Mouse (Mus musculus) lung, postnatal 0 days (tissue): ENCODE measurements around the gene H1f0.

ENCODE experiments used
- CTCF ChIP-seq: IDR thresholded peaks from 2 replicates; pipeline ENCODE4 v1.5.1; 2016; ENCODE audit warnings: antibody characterized with exemption, mild to moderate bottlenecking
- EP300 ChIP-seq: IDR thresholded peaks from 2 replicates; pipeline ENCODE4 v1.6.1; 2016; ENCODE audit warnings: antibody characterized with exemption, mild to moderate bottlenecking, control low read depth

- TF ChIP-seq CTCF = no peak
- TF ChIP-seq EP300 = no peak
These were observed 19.9 kb downstream of the H1f0 start for GRCm38 (mm10) chr15:79048186-79048585.
